Comparison of ENCODE assay signal across 23 mouse cellular contexts in genomic region chr19:43642843-43643242, GRCm38 (mm10). TPM values are rescaled to one million over a fixed set of nuclear protein-coding genes. Genes with fewer than 3 reads are reported as not detected.
"Had no signal": no experiment of that assay in that cellular context is flagged by ENCODE, and none has a peak within 500 bp of the region (broad histone marks: within the 10 kb centered on the region; RNA-seq: fewer than 3 reads in every experiment).

No protein-coding gene starts in this region.

- H3K27ac ChIP-seq: lung, embryonic 15.5 days; macrophage; midbrain, embryonic 13.5 days; midbrain, embryonic 15.5 days; neural tube, embryonic 12.5 days had no signal

- DNase-seq: liver, postnatal 0 days; lung, adult 2 months; lung, postnatal 14 days; lung, postnatal 36 days; retina, postnatal 1 day; right cerebral cortex, adult 18-20 months; right cerebral cortex, postnatal 25 days; right cerebral cortex, postnatal 4 days; spleen, adult 18-20 months; thymus, adult 18-20 months; thymus, postnatal 14 days; thymus, postnatal 36 days had no signal

- H3K4me3 ChIP-seq: lung, embryonic 15.5 days; megakaryocyte, embryonic 14.5 days; midbrain, embryonic 13.5 days; midbrain, embryonic 15.5 days; neural tube, embryonic 12.5 days had no signal

- H3K4me2 ChIP-seq: lung, embryonic 15.5 days; midbrain, embryonic 11.5 days; midbrain, embryonic 13.5 days; midbrain, embryonic 15.5 days; neural tube, embryonic 12.5 days had no signal

- H3K9me3 ChIP-seq: lung, embryonic 15.5 days; megakaryocyte, embryonic 14.5 days; midbrain, embryonic 13.5 days; midbrain, embryonic 15.5 days; neural tube, embryonic 12.5 days had no signal

- H3K9ac ChIP-seq: liver, postnatal 0 days; lung, embryonic 15.5 days; midbrain, embryonic 13.5 days; midbrain, embryonic 15.5 days; neural tube, embryonic 12.5 days had no signal

- ATAC-seq: liver, postnatal 0 days; lung, postnatal 0 days; midbrain, embryonic 13.5 days; midbrain, embryonic 15.5 days had no signal

- H3K36me3 ChIP-seq: lung, embryonic 15.5 days; midbrain, embryonic 13.5 days; midbrain, embryonic 15.5 days; neural tube, embryonic 12.5 days had no signal

- H3K27me3 ChIP-seq: lung, embryonic 15.5 days; midbrain, embryonic 15.5 days; neural tube, embryonic 12.5 days had no signal

- H3K4me1 ChIP-seq: lung, embryonic 15.5 days; midbrain, embryonic 13.5 days; midbrain, embryonic 15.5 days; neural tube, embryonic 12.5 days had no signal

RNA-seq across cellular contexts. Expression of gene Nkx2-3, which starts 30.7 kb away (rescaled TPM):
- polyA plus RNA-seq: lung, adult 2 months; lung, embryonic 15.5 days; lung, postnatal 0 days; macrophage; midbrain, postnatal 0 days; neural tube, embryonic 12.5 days; neural tube, embryonic 14.5 days; thymus, postnatal 0 days had no signal
